Mouse (Mus musculus) bone marrow, adult 2 months (tissue): ENCODE results near the gene Olfr196.
"Not testable (repeated sequence)": the region's sequence is repeated elsewhere in the genome, so short reads cannot be mapped to it uniquely, and the experiment has no call there.

Source experiments
- CTCF ChIP-seq: fragments of 200-500 bp; IDR thresholded peaks from 2 replicates; pipeline ENCODE4 v1.5.1; 2011; ENCODE audit warnings: low read length, control low read depth; ENCODE audit not compliant: control insufficient read depth, insufficient read depth
- POLR2A ChIP-seq: fragments of 200-500 bp; IDR thresholded peaks from 2 replicates; pipeline ENCODE4 v1.6.1; 2011; ENCODE audit warnings: low read depth, mild to moderate bottlenecking, control low read depth, low read length, borderline replicate concordance; ENCODE audit not compliant: control insufficient read depth

DNA sequence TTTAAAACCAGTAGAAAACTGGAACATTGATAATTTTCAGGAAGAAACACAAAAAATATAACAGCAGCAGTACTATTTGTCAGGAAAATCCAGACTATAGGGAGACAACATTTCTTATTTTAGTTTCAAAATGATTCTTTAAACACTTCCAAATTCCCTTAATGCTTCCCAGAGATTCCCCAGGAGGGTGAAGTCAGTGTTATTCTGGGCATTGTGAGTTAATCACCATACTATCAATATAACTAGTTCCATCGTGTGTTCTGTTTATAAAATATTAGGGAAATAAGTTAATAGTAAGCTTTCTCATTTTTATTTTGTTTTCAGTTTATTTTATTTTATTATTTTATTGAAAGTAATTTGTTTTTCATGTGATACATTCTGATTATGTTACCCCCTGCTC, 33.2 kb upstream of the Olfr196 start, which contains the start of gene Olfr198:
- TF ChIP-seq CTCF, POLR2A: not testable (repeated sequence)
